Mouse (Mus musculus) kidney, embryonic 15.5 days (tissue): ENCODE measurements around the gene Cldn4. TPM values are rescaled to one million over a fixed set of nuclear protein-coding genes. Genes with fewer than 3 reads are reported as not detected.

ENCODE experiments used
- ATAC-seq: fragments of 200-750 bp; cut with Nextera tagmentation; replicated peaks from 2 replicates; pipeline ENCODE4 v1.8.0; 2017; ENCODE audit warnings: moderate TSS enrichment; ENCODE audit not compliant: low FRiP score
- H3K27ac ChIP-seq: fragments of 300-500 bp; sonication (generic); 2 replicates; pipeline ENCODE4 v1.5.1; 2015; ENCODE audit warnings: mild to moderate bottlenecking, inconsistent platforms
- H3K27me3 ChIP-seq: fragments of 300-500 bp; sonication (generic); 2 replicates; pipeline ENCODE4 v1.6.1; 2015; ENCODE audit warnings: inconsistent platforms
- H3K36me3 ChIP-seq: fragments of 300-500 bp; sonication (generic); 2 replicates; pipeline ENCODE4 v1.6.1; 2015; ENCODE audit warnings: inconsistent platforms
- H3K4me1 ChIP-seq: fragments of 300-500 bp; sonication (generic); 2 replicates; pipeline ENCODE4 v1.6.1; 2015; ENCODE audit warnings: inconsistent platforms
- H3K4me2 ChIP-seq: fragments of 300-500 bp; sonication (generic); 2 replicates; pipeline ENCODE4 v1.6.1; 2015; ENCODE audit warnings: moderate library complexity, mild to moderate bottlenecking, inconsistent platforms
- H3K4me3 ChIP-seq: fragments of 300-500 bp; sonication (generic); replicated peaks from 2 replicates; pipeline ENCODE4 v1.5.1; 2015; ENCODE audit warnings: mild to moderate bottlenecking, inconsistent platforms
- H3K9ac ChIP-seq: fragments of 300-500 bp; sonication (generic); 2 replicates; pipeline ENCODE4 v1.6.1; 2015; ENCODE audit warnings: mild to moderate bottlenecking, inconsistent platforms
- H3K9me3 ChIP-seq: fragments of 300-500 bp; sonication (generic); replicated peaks from 2 replicates; pipeline ENCODE4 v1.6.1; 2016; ENCODE audit warnings: inconsistent platforms
- WGBS: fragments of 180-500 bp; shearing (Covaris S2); methylation state at CpG from one replicate; pipeline ENCODE4 v1.1.7; 2015; ENCODE audit warnings: mixed read lengths; 5-methylcytosine and 5-hydroxymethylcytosine counted together
- polyA plus RNA-seq: library from polyadenylated mRNA; unstranded; fragments of >200 nt; fragmentation: Nextera tagmentation; extraction: Ambion mirVana; gene quantifications from 2 replicates; pipeline ENCODE4 v1.2.1, GENCODE M21; 2015

Cldn4 gene
- polyA plus RNA-seq, 1 experiment from 2014 or later: 45.6 TPM

GRCm38 (mm10) chr5:134901012-134901643 lies 45.6 kb downstream of the Cldn4 start:
- WGBS: 44% methylated on average over 12 of the region's 12 CpGs

GRCm38 (mm10) chr5:134897596-134897995 lies 49.1 kb downstream of the Cldn4 start:
- Histone ChIP-seq H3K4me3 (no peak overlapping the region), H3K9ac (no peak overlapping the region), H3K27me3 (no peaks in the 10 kb centered on the region), H3K4me1 (peaks cover 17% of the 10 kb centered on the region), H3K9me3 (no peaks in the 10 kb centered on the region), H3K4me2 (no peak overlapping the region), H3K36me3 (no peaks in the 10 kb centered on the region), H3K27ac (no peak overlapping the region)
- WGBS: 60% methylated on average over 17 of the region's 17 CpGs
- no peak for ATAC-seq

More at GRCm38 (mm10) chr5:134901012-134901643, 45.6 kb downstream of the Cldn4 start:
- peaks cover 11% of the 10 kb centered on the region; the same call in 1 of the 2 replicates for H3K4me1 ChIP-seq
- no peaks in the 10 kb centered on the region for H3K9me3 ChIP-seq
- no peak overlapping the region for H3K27ac ChIP-seq
- no peak overlapping the region for H3K4me2 ChIP-seq
- H3K9ac ChIP-seq: no peak overlapping the region
- H3K27me3 ChIP-seq: no peaks in the 10 kb centered on the region
- no peaks in the 10 kb centered on the region for H3K36me3 ChIP-seq
- H3K4me3 ChIP-seq: no peak overlapping the region
- 0 out of 2 replicates have a peak, but pooled peaks have one; percentile 46 for ATAC-seq

GRCm38 (mm10) chr5:134896965-134897364 lies 49.8 kb downstream of the Cldn4 start:
- Histone ChIP-seq H3K9ac (no peak overlapping the region), H3K36me3 (no peaks in the 10 kb centered on the region), H3K9me3 (no peaks in the 10 kb centered on the region), H3K4me3 (no peak overlapping the region), H3K4me1 (peaks cover 17% of the 10 kb centered on the region), H3K27ac (no peak overlapping the region), H3K4me2 (no peak overlapping the region), H3K27me3 (no peaks in the 10 kb centered on the region)
- 83% methylated on average over 8 of the region's 8 CpGs for WGBS
- ATAC-seq: no peak

- no peak overlapping the region for H3K4me3 ChIP-seq
- no peak for ATAC-seq
Measured at GRCm38 (mm10) chr5:134895291-134895690, 51.4 kb downstream of the Cldn4 start.

More at GRCm38 (mm10) chr5:134895291-134895690, 51.4 kb downstream of the Cldn4 start:
- no peak overlapping the region for H3K27ac ChIP-seq
- no peaks in the 10 kb centered on the region for H3K36me3 ChIP-seq
- no peak overlapping the region for H3K9ac ChIP-seq
- no peak overlapping the region for H3K4me2 ChIP-seq
- WGBS: 47% methylated on average over 8 of the region's 8 CpGs
- no peaks in the 10 kb centered on the region for H3K9me3 ChIP-seq
- H3K27me3 ChIP-seq: no peaks in the 10 kb centered on the region
- peaks cover 17% of the 10 kb centered on the region for H3K4me1 ChIP-seq

Other genes with a start within 250 kb of the Cldn4 start
- 81.4 and 99.6 TPM in 2 replicates for gene Eln, start 199.6 kb downstream of the Cldn4 start, polyA plus RNA-seq
- gene Tmem270, start 40.2 kb downstream of the Cldn4 start, polyA plus RNA-seq: not detected in 2 replicates
- gene Cldn13, start 31.4 kb downstream of the Cldn4 start, polyA plus RNA-seq: 2.0 and 5.1 TPM in 2 replicates
- 23.3 and 26.1 TPM in 2 replicates for gene Mettl27, start 14.6 kb downstream of the Cldn4 start, polyA plus RNA-seq
- gene Cldn3, start 39.3 kb upstream of the Cldn4 start, polyA plus RNA-seq: 52.9 and 56.3 TPM in 2 replicates
- gene Abhd11, start 62.2 kb upstream of the Cldn4 start, polyA plus RNA-seq: 69.1 and 71.6 TPM in 2 replicates
- 12.1 and 13.8 TPM in 2 replicates for gene Stx1a, start 76.5 kb upstream of the Cldn4 start, polyA plus RNA-seq
- gene Dnajc30, start 117.3 kb upstream of the Cldn4 start, polyA plus RNA-seq: 30.9 and 36.7 TPM in 2 replicates
- 121 and 137 TPM in 2 replicates for gene Bud23, start 118.0 kb upstream of the Cldn4 start, polyA plus RNA-seq
- 9.2 and 10.9 TPM in 2 replicates for gene Vps37d, start 131.3 kb upstream of the Cldn4 start, polyA plus RNA-seq
- 7.3 and 7.4 TPM in 2 replicates for gene Mlxipl, start 143.0 kb upstream of the Cldn4 start, polyA plus RNA-seq
- gene Tbl2, start 202.7 kb upstream of the Cldn4 start, polyA plus RNA-seq: 25.5 and 26.8 TPM in 2 replicates
- gene Bcl7b, start 221.3 kb upstream of the Cldn4 start, polyA plus RNA-seq: 52.9 and 53.2 TPM in 2 replicates
- gene Baz1b, start 240.3 kb upstream of the Cldn4 start, polyA plus RNA-seq: 40.4 and 42.3 TPM in 2 replicates